Mouse (Mus musculus): Measurements from ENCODE around the gene Prpf3. TPM values are rescaled to one million over a fixed set of nuclear protein-coding genes. Genes with fewer than 3 reads are reported as not detected.

The Prpf3 gene
- polyA plus RNA-seq, 1 experiment from 2014 or later, result 32.2 TPM

GRCm38 (mm10) chr3:95893126-95893525 is 37.4 kb upstream of the Prpf3 start:
- no peaks in the 10 kb centered on the region; the same call in 1 of the 2 replicates for H3K36me3 ChIP-seq
- H3K9ac ChIP-seq (replicated peaks), result peak overlapping the region; percentile 37
- H3K9me3 ChIP-seq (replicated peaks), result no peaks in the 10 kb centered on the region
- ATAC-seq (ENCODE audit: low FRiP score), result no peak
- H3K27ac ChIP-seq (replicated peaks), result peak overlapping the region; percentile 79
- WGBS, result 13% methylated on average over 7 of the region's 7 CpGs
- H3K4me3 ChIP-seq (replicated peaks), result peak overlapping the region; percentile 66
- peak overlapping the region; percentile 64 for H3K4me2 ChIP-seq
- peaks cover 29% of the 10 kb centered on the region for H3K4me1 ChIP-seq
- H3K27me3 ChIP-seq (replicated peaks), result no peaks in the 10 kb centered on the region

DNA sequence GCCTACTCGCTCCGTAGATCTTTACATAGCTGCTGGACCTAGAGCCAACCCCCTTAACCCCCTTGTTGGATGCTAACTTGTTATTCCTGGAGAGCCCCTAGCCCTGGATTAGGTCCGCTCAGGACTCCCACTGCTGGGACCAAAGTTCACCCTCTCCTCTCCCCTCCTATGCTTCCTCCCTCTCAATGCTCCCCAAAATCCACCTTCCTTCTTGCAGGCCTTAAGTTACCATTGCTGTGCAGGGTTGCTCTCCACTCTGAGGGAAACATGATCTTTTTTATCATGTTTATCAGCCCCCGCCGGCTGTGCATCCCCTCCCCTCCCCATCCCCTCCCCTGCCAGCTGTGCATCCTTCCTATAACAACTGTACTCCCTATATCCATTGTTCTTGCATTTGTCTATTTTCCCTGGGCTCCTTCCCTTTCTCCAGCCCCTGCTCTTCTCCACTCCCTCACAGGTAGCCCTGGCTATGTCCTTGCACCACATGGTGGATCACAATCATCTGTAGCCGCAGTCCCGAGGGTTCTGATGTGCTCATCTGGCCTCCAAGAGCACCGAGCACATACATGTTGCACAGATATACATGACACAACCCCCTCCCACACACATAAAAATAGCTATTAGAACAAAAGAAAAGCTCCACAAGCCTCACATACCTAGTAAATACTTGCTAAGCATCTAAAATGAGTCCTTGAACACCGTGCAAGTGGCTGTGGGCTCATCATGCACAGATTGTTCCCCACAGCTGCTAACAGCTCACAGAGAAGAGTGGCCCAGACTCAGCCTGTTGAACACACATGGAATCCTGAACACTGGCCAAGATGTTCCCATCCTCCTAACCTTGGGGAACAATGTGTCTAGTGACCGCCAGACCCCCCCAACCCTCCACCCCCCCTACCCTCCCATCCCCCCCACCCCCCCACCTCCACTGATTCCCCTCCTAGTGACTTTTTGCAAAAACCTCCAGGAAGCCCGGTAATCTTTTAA is 36.7 kb upstream of the Prpf3 start:
- H3K27ac ChIP-seq (replicated peaks), result peak overlapping the region; percentile 79
- H3K27me3 ChIP-seq (replicated peaks), result no peaks in the 10 kb centered on the region
- no peaks in the 10 kb centered on the region for H3K36me3 ChIP-seq
- H3K9ac ChIP-seq (replicated peaks), result no peak overlapping the region; the same call in 1 of the 2 replicates
- 32% methylated on average over 11 of the region's 11 CpGs for WGBS
- no peaks in the 10 kb centered on the region for H3K9me3 ChIP-seq (replicated peaks)
- peak overlapping the region; percentile 64 for H3K4me2 ChIP-seq
- H3K4me1 ChIP-seq, result peaks cover 29% of the 10 kb centered on the region
- peak overlapping the region; percentile 11; the same call in 1 of the 2 replicates for H3K4me3 ChIP-seq (replicated peaks)
- no peak for ATAC-seq (ENCODE audit: low FRiP score)

DNA sequence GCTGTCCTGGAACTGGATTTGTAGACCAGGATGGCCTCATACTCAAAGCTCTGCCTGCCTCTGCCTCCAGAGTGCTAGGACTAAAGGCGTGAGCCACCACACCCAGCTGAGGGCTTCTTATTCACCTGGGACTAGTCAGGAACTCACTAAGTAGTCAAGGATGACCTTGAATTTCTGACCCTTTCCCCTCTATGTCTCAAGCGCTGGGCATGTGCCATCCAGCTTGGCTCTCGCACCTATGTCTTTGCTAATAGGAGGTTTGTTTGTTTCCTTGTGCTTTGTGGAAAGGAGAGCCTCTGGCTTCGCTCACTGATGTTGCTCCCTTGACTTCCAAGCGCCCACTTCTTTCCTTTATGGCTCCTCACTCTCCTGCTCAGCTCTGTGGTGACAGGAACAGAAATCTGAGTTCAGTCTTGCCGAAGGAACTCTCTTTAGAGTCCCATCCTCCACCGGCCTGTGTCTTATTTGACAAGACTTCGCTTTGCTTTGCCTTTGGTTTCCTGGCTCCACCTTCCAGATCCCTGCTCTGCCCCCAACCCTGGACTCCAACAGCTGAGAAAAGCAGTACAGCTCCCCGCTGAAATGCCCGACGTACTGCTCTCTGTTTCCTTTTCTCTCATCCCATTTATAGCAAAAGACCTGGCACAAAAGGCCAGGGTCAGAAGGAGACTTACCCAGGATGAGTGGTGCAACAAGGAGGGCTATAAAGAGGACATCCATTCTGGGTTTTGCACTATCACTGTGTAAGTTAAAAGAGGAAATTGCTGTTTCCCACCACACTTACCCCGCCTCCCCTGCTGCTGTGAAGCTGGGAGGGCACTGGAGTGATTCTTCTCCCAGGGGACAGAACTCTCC is 35.8 kb upstream of the Prpf3 start, which contains the start of gene BC028528:
TSS of gene BC028528 (minus strand) at position 795 of the 855 bp plus-strand sequence.
- peak within 1 kb of the TSS; percentile 72 for H3K27ac ChIP-seq (replicated peaks)
- 20% methylated on average over 12 of the region's 12 CpGs for WGBS
- no peaks in the 10 kb centered on the region for H3K36me3 ChIP-seq
- H3K4me1 ChIP-seq, result peaks cover 29% of the 10 kb centered on the region
- no peaks in the 10 kb centered on the region for H3K9me3 ChIP-seq (replicated peaks)
- H3K4me2 ChIP-seq, result peak within 1 kb of the TSS; percentile 33
- H3K4me3 ChIP-seq (replicated peaks), result peak within 1 kb of the TSS; percentile 11; the same call in 1 of the 2 replicates
- ATAC-seq (ENCODE audit: low FRiP score), result no peak
- no peaks in the 10 kb centered on the region for H3K27me3 ChIP-seq (replicated peaks)
- no peak within 1 kb of the TSS; the same call in 1 of the 2 replicates for H3K9ac ChIP-seq (replicated peaks)

GRCm38 (mm10) chr3:95889664-95890063 is 34.0 kb upstream of the Prpf3 start:
- no peaks in the 10 kb centered on the region for H3K36me3 ChIP-seq
- no peak overlapping the region for H3K4me3 ChIP-seq (replicated peaks)
- H3K9ac ChIP-seq (replicated peaks), result no peak overlapping the region
- H3K4me1 ChIP-seq, result peaks cover 16% of the 10 kb centered on the region
- H3K9me3 ChIP-seq (replicated peaks), result no peaks in the 10 kb centered on the region
- no peaks in the 10 kb centered on the region for H3K27me3 ChIP-seq (replicated peaks)
- 82% methylated on average over 3 of the region's 3 CpGs for WGBS
- no peak for ATAC-seq (ENCODE audit: low FRiP score)
- H3K27ac ChIP-seq (replicated peaks), result no peak overlapping the region
- no peak overlapping the region for H3K4me2 ChIP-seq

GRCm38 (mm10) chr3:95887596-95887995 is 31.9 kb upstream of the Prpf3 start:
- H3K4me1 ChIP-seq, result peaks cover 14% of the 10 kb centered on the region
- H3K9me3 ChIP-seq (replicated peaks), result no peaks in the 10 kb centered on the region
- no peaks in the 10 kb centered on the region for H3K36me3 ChIP-seq
- H3K27ac ChIP-seq (replicated peaks), result no peak overlapping the region
- no peak overlapping the region for H3K4me3 ChIP-seq (replicated peaks)
- ATAC-seq (ENCODE audit: low FRiP score), result no peak
- no peak overlapping the region for H3K9ac ChIP-seq (replicated peaks)
- H3K4me2 ChIP-seq, result no peak overlapping the region
- WGBS, result 76% methylated on average over 4 of the region's 4 CpGs
- H3K27me3 ChIP-seq (replicated peaks), result no peaks in the 10 kb centered on the region

DNA sequence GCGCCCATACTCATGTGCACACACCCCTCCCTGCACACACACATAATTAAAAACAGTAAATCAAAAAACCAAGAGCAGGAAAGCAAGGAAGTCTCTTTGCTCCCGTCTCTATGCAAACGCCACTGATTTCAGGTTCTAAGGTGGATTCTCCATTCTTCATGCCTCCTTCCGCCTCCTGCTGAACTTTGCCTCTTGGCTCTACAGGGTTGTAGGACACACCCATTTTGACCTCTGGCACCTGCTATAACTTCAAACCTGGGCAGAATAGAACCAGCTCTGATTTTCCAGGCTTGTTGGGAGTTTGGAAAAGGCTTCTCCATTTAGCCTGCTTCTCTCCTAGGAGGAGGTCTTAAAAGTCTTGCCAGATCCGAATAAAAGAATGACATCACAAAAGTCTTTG is 28.7 kb upstream of the Prpf3 start:
- H3K36me3 ChIP-seq, result no peaks in the 10 kb centered on the region
- H3K27ac ChIP-seq (replicated peaks), result no peak overlapping the region
- no peak overlapping the region for H3K4me2 ChIP-seq
- H3K4me1 ChIP-seq, result peaks cover 18% of the 10 kb centered on the region
- no peak for ATAC-seq (ENCODE audit: low FRiP score)
- H3K9ac ChIP-seq (replicated peaks), result no peak overlapping the region
- 83% methylated on average over 5 of the region's 5 CpGs for WGBS
- H3K27me3 ChIP-seq (replicated peaks), result no peaks in the 10 kb centered on the region
- no peak overlapping the region for H3K4me3 ChIP-seq (replicated peaks)
- no peaks in the 10 kb centered on the region for H3K9me3 ChIP-seq (replicated peaks)

- no peak for ATAC-seq (ENCODE audit: low FRiP score)
- 3% methylated on average over 24 of the region's 24 CpGs for WGBS
- H3K4me1 ChIP-seq, result peaks cover 18% of the 10 kb centered on the region
- no peaks in the 10 kb centered on the region for H3K36me3 ChIP-seq
- no peaks in the 10 kb centered on the region for H3K27me3 ChIP-seq (replicated peaks)
- H3K4me3 ChIP-seq (replicated peaks), result peak overlapping the region; percentile 68
- H3K9me3 ChIP-seq (replicated peaks), result no peaks in the 10 kb centered on the region
- H3K9ac ChIP-seq (replicated peaks), result peak overlapping the region; percentile 48
- H3K4me2 ChIP-seq, result peak overlapping the region; percentile 100
- H3K27ac ChIP-seq (replicated peaks), result peak overlapping the region; percentile 56; the same call in 1 of the 2 replicates
Observed at GRCm38 (mm10) chr3:95882816-95883425, 27.2 kb upstream of the Prpf3 start.

DNA sequence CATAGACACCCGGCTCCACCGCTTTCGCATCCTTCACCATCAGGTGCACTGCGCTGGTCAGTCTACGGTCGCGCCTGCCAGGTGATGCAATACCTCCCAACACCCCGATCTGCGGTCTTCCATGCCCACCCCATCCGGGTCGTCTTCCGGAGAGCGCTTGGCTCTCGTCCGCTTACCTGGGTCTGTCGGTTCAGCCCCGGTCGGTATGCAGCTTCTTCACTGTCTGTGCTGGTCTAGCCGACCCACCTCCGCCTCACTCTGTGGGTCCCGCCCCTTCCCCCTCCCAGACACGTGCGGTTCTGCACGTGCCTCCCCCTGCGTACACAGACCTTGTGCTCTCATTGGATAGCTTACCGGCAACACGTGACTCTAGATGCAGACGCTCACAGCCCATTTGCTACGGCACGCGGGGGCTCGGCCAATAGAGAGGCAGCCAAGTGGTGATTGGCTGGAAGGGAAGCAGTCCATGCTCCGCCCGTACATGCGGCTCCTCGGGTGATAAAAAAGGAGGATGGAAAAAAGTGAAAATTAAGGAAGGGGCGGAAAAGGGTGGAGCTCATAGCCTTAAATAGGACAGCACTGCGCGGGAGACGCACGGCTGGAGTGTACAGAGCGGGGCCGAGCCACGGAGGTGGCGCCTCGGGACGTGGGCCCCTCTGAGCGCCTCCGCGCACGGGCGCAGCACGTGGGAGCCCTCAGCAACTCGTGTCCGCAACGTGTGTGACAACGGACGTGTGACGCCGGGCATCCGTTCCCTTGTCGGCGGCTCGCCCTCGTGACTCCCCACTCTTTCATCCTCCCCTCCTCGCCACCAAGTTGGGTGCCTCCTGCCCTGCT is 26.5 kb upstream of the Prpf3 start, which contains the start of gene Ciart:
TSS of gene Ciart (minus strand) at position 273 of the 837 bp plus-strand sequence.
- ATAC-seq (ENCODE audit: low FRiP score), result peak; percentile 100
- WGBS, result under 1% methylated on average over 54 of the region's 66 CpGs

GRCm38 (mm10) chr3:95879063-95879462 is 23.4 kb upstream of the Prpf3 start:
- ATAC-seq (ENCODE audit: low FRiP score), result no peak
- Histone ChIP-seq H3K27me3 (replicated peaks) (no peaks in the 10 kb centered on the region), H3K27ac (replicated peaks) (no peak overlapping the region), H3K4me1 (peaks cover 18% of the 10 kb centered on the region), H3K4me2 (no peak overlapping the region), H3K4me3 (replicated peaks) (no peak overlapping the region), H3K9me3 (replicated peaks) (no peaks in the 10 kb centered on the region), H3K9ac (replicated peaks) (no peak overlapping the region), H3K36me3 (no peaks in the 10 kb centered on the region)
- 95% methylated on average over 4 of the region's 4 CpGs for WGBS

More for the DNA sequence above, 26.5 kb upstream of the Prpf3 start, which contains the start of gene Ciart:
- H3K9ac ChIP-seq (replicated peaks), result peak within 1 kb of the TSS; percentile 51
- H3K27ac ChIP-seq (replicated peaks), result peak within 1 kb of the TSS; percentile 56
- H3K4me2 ChIP-seq, result peak within 1 kb of the TSS; percentile 100
- H3K4me3 ChIP-seq (replicated peaks), result peak within 1 kb of the TSS; percentile 68
- H3K27me3 ChIP-seq (replicated peaks), result no peaks in the 10 kb centered on the region
- peaks cover 18% of the 10 kb centered on the region for H3K4me1 ChIP-seq
- no peaks in the 10 kb centered on the region for H3K9me3 ChIP-seq (replicated peaks)
- H3K36me3 ChIP-seq, result no peaks in the 10 kb centered on the region

- Histone ChIP-seq H3K27ac (replicated peaks) (peak overlapping the region; percentile 86; the same call in 1 of the 2 replicates), H3K27me3 (replicated peaks) (no peaks in the 10 kb centered on the region), H3K36me3 (peaks cover 21% of the 10 kb centered on the region), H3K4me1 (peaks cover 26% of the 10 kb centered on the region), H3K9me3 (replicated peaks) (no peaks in the 10 kb centered on the region), H3K9ac (replicated peaks) (peak overlapping the region; percentile 77), H3K4me2 (peak overlapping the region; percentile 78), H3K4me3 (replicated peaks) (peak overlapping the region; percentile 70)
- 83% methylated on average over 7 of the region's 7 CpGs for WGBS
- ATAC-seq (ENCODE audit: low FRiP score), result no peak
Observed at GRCm38 (mm10) chr3:95872048-95872447, 16.4 kb upstream of the Prpf3 start.

All from neural tube, embryonic 15.5 days (tissue).